Mouse (Mus musculus): ENCODE measurements around the gene Mrpl23.

Gene Mrpl23

DNA sequence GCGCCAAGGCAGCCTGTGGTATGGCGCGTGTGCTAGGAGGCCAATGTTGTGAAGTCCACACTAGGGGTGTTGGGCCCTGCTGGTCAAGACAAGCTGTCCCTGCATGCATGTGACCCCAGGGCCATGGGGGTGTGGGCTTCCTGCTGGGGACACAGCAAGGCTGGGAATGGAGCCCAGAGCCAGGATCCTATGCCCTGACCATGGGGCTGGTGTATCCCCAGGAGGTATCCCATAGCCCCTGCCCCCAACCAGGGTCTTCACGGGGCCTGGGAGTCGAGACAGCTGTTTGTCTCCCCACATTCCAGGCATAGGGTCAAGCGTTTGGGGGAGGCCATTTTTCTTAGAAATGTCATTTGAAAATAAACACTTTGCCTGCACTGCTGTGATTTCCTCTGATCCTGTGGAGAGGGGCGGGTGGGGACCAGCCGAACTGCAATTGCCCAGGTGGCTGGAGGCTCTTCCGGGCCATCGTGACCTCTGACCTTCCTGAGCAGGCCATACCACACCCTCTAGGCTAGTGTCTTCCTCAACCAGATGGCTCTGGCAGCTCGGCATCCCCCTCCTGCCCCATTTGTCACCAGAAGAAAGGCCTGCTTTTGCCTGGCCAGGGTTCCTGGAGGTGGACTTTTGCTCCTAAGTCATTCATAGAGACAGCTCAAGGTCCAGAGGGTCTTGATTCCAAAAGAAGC is 32.6 kb downstream of the Mrpl23 start:
- H3K36me3 ChIP-seq (ENCODE audit: insufficient read depth, low read length): no peaks in the 10 kb centered on the region
- peaks cover 40% of the 10 kb centered on the region for H3K27me3 ChIP-seq (ENCODE audit: insufficient read depth, low read length)
- TF ChIP-seq POU5F1 (IDR thresholded peaks at IDR 0.05; ENCODE audit: borderline replicate concordance, low read length) (no peak), NANOG (IDR thresholded peaks at IDR 0.05; ENCODE audit: borderline replicate concordance, low read length) (no peak), CTCF (conservative IDR thresholded peaks at IDR 0.05; ENCODE audit: low read length) (no peak)
- H3K4me1 ChIP-seq (replicated peaks; ENCODE audit: low read depth, low read length): peaks cover 15% of the 10 kb centered on the region
- H3K9me3 ChIP-seq (ENCODE audit: low read length): peaks cover 5% of the 10 kb centered on the region; the same call in 1 of the 2 replicates
- H3K4me3 ChIP-seq (replicated peaks; ENCODE audit: low read length): no peak overlapping the region

DNA sequence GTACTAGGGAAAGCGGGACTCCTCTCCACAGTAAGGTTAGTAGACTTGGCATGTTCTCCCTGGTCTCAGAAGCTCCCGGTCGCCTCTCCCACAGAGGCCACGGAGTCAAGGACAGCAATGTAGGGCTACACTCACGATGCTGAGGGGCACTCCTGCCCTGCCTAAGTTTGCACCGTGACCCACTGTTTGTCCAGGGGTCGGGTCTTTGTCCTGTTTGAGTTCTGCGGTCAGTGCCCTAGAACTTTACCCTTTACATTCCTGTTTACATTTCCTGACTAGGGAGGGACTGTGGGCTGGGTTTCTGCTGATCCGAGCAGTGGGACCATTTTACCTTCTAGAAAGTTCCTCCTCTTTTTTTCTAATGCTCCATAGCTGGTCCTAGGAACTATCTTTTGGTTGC is 34.0 kb downstream of the Mrpl23 start:
- TF ChIP-seq POU5F1 (IDR thresholded peaks at IDR 0.05; ENCODE audit: borderline replicate concordance, low read length) (no peak), NANOG (IDR thresholded peaks at IDR 0.05; ENCODE audit: borderline replicate concordance, low read length) (no peak), CTCF (conservative IDR thresholded peaks at IDR 0.05; ENCODE audit: low read length) (no peak)
- Histone ChIP-seq H3K27me3 (ENCODE audit: insufficient read depth, low read length) (peaks cover 49% of the 10 kb centered on the region), H3K4me3 (replicated peaks; ENCODE audit: low read length) (no peak overlapping the region)

DNA sequence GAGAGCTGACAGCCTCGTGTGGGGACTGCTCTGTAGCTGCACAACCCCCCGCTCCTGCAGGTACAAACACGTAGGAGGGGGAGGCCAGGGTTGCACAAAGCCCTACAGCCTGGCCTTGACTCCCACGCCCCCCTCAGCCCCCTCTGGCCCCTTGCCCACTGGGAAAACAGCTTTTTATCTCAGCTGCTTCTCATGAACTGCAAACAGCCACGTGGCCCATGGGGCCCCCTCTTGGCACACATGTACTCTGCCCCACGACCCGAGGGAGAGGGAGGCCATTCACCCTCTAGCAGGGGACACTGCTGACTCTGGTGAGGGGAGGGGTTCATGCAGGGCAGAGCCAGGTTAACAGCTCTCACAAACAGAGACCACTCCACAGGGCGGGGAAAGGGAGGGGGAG is 36.5 kb downstream of the Mrpl23 start:
- peaks cover 43% of the 10 kb centered on the region for H3K27me3 ChIP-seq (ENCODE audit: insufficient read depth, low read length)
- no peak overlapping the region for H3K4me3 ChIP-seq (replicated peaks; ENCODE audit: low read length)
- H3K4me1 ChIP-seq (replicated peaks; ENCODE audit: low read depth, low read length): peaks cover 47% of the 10 kb centered on the region
- no peaks in the 10 kb centered on the region for H3K36me3 ChIP-seq (ENCODE audit: insufficient read depth, low read length)
- no peak for TF ChIP-seq CTCF (conservative IDR thresholded peaks at IDR 0.05; ENCODE audit: low read length)
- TF ChIP-seq NANOG (IDR thresholded peaks at IDR 0.05; ENCODE audit: borderline replicate concordance, low read length): no peak
- TF ChIP-seq POU5F1 (IDR thresholded peaks at IDR 0.05; ENCODE audit: borderline replicate concordance, low read length): no peak
- H3K9me3 ChIP-seq (ENCODE audit: low read length): peaks cover 5% of the 10 kb centered on the region; the same call in 1 of the 2 replicates

More for the DNA sequence above, 34.0 kb downstream of the Mrpl23 start:
- no peaks in the 10 kb centered on the region for H3K36me3 ChIP-seq (ENCODE audit: insufficient read depth, low read length)
- peaks cover 5% of the 10 kb centered on the region; the same call in 1 of the 2 replicates for H3K9me3 ChIP-seq (ENCODE audit: low read length)
- H3K4me1 ChIP-seq (replicated peaks; ENCODE audit: low read depth, low read length): peaks cover 24% of the 10 kb centered on the region

DNA sequence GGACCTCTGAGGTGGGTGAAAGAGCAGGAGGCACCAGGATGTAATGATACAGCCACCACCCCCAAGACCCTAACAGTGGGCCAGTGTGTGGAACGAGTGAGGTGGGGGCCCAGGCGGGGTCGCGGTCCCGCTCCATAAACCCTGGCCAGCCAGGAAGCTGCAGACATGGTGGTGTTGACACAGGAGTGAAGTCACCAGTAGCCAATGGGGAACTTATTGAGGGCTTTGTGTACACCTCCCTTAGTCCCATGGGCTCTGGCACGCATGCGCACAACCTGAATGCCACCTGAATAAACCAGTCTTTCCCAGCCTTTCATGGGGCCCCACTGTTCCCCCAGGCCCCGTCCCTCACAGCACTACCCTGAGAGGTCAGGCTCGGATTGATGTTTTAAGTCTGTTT is 38.1 kb downstream of the Mrpl23 start:
- peaks cover 4% of the 10 kb centered on the region; the same call in 1 of the 2 replicates for H3K9me3 ChIP-seq (ENCODE audit: low read length)
- peaks cover 44% of the 10 kb centered on the region for H3K27me3 ChIP-seq (ENCODE audit: insufficient read depth, low read length)
- no peak for TF ChIP-seq POU5F1 (IDR thresholded peaks at IDR 0.05; ENCODE audit: borderline replicate concordance, low read length)
- H3K4me1 ChIP-seq (replicated peaks; ENCODE audit: low read depth, low read length): peaks cover 39% of the 10 kb centered on the region
- no peak overlapping the region for H3K4me3 ChIP-seq (replicated peaks; ENCODE audit: low read length)
- no peaks in the 10 kb centered on the region for H3K36me3 ChIP-seq (ENCODE audit: insufficient read depth, low read length)

DNA sequence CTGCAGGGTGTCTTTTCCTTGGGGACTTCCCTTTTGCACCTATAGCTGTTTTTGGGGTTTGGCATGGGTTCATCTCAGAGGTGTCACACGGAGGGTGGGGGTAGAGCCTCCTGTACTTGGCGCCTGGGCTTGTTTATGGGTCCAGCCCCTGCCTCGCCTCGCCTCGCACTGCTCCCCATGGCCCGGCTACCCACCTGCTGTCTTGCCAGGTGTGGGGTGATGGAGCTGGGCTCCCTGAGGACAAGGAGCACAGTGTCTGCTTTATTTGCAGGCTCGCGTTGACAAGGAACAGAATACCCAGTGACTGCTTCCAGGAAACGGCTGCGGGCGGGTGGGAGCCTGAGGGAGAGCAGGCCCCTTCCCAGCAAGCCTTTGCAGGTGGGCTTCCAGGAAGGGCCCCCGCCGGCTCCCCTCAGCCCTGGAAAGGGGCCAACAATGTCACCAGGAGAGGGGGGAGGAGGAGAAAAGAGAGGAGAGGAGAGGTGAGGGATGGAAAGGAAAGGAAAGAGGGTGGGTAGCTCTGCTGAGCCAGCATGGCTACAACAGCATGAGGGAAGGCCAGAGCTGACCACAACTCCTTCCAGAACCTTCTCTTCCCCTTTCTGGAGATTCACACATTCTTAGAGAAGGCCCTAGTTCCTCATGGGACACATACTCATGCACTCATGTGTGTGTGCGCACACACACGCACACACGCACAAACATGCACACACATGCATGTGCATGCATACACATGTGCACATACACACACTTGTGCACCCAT is 39.2 kb downstream of the Mrpl23 start:
- Histone ChIP-seq H3K9me3 (ENCODE audit: low read length) (peaks cover 6% of the 10 kb centered on the region; the same call in 1 of the 2 replicates), H3K36me3 (ENCODE audit: insufficient read depth, low read length) (no peaks in the 10 kb centered on the region), H3K27me3 (ENCODE audit: insufficient read depth, low read length) (peaks cover 37% of the 10 kb centered on the region), H3K4me3 (replicated peaks; ENCODE audit: low read length) (no peak overlapping the region), H3K4me1 (replicated peaks; ENCODE audit: low read depth, low read length) (peaks cover 36% of the 10 kb centered on the region)
- TF ChIP-seq NANOG (IDR thresholded peaks at IDR 0.05; ENCODE audit: borderline replicate concordance, low read length) (no peak), CTCF (conservative IDR thresholded peaks at IDR 0.05; ENCODE audit: low read length) (no peak), POU5F1 (IDR thresholded peaks at IDR 0.05; ENCODE audit: borderline replicate concordance, low read length) (no peak)

DNA sequence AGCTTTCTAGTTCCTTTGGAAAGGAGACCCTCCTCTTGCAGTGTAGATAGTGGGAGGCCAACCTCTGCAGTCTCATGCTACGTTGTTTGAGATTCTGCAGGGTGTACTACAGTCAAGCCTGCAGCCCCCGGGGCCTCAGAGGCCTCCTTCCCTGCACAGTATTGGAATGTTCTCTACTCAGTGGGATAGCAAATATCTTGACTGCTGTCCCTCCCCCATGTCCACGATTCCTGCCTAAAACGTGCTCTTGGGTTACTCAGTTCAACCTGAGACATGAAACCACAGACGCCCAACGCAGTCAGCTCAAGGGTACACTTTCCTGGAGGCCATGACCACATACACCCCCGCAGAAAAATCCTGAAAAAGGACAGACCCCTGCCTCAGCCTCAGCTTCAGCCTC is 39.9 kb downstream of the Mrpl23 start:
- Histone ChIP-seq H3K36me3 (ENCODE audit: insufficient read depth, low read length) (no peaks in the 10 kb centered on the region), H3K27me3 (ENCODE audit: insufficient read depth, low read length) (peaks cover 35% of the 10 kb centered on the region; the same call in 1 of the 2 replicates), H3K4me1 (replicated peaks; ENCODE audit: low read depth, low read length) (peaks cover 36% of the 10 kb centered on the region), H3K9me3 (ENCODE audit: low read length) (peaks cover 13% of the 10 kb centered on the region; the same call in 1 of the 2 replicates), H3K4me3 (replicated peaks; ENCODE audit: low read length) (no peak overlapping the region)
- TF ChIP-seq NANOG (IDR thresholded peaks at IDR 0.05; ENCODE audit: borderline replicate concordance, low read length): no peak
- TF ChIP-seq CTCF (conservative IDR thresholded peaks at IDR 0.05; ENCODE audit: low read length): no peak
- no peak for TF ChIP-seq POU5F1 (IDR thresholded peaks at IDR 0.05; ENCODE audit: borderline replicate concordance, low read length)

DNA sequence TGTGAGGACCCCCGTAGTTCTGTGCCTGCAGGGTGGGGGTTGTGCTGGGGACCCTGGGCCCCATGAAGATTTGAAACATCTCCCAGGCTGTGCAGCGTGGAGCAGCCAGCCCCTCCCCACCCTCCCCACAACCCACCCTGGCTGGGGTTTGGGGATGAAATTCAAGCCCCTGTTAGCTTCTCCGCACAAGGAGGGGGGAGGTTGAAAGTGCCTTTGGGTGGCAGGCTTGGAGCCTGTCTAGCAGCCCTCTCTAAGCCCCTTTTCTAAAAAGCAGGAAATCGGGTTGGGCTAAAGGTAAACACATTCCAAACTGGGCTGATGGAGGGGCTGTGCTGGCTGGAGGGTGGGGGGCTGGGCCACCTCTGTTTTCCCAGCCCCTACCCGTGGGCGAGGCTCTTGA is 40.5 kb downstream of the Mrpl23 start:
- H3K4me3 ChIP-seq (replicated peaks; ENCODE audit: low read length): no peak overlapping the region
- TF ChIP-seq POU5F1 (IDR thresholded peaks at IDR 0.05; ENCODE audit: borderline replicate concordance, low read length): no peak
- no peak for TF ChIP-seq CTCF (conservative IDR thresholded peaks at IDR 0.05; ENCODE audit: low read length)
- TF ChIP-seq NANOG (IDR thresholded peaks at IDR 0.05; ENCODE audit: borderline replicate concordance, low read length): no peak
- peaks cover 36% of the 10 kb centered on the region for H3K4me1 ChIP-seq (replicated peaks; ENCODE audit: low read depth, low read length)
- peaks cover 35% of the 10 kb centered on the region; the same call in 1 of the 2 replicates for H3K27me3 ChIP-seq (ENCODE audit: insufficient read depth, low read length)
- no peaks in the 10 kb centered on the region for H3K36me3 ChIP-seq (ENCODE audit: insufficient read depth, low read length)
- H3K9me3 ChIP-seq (ENCODE audit: low read length): peaks cover 18% of the 10 kb centered on the region

DNA sequence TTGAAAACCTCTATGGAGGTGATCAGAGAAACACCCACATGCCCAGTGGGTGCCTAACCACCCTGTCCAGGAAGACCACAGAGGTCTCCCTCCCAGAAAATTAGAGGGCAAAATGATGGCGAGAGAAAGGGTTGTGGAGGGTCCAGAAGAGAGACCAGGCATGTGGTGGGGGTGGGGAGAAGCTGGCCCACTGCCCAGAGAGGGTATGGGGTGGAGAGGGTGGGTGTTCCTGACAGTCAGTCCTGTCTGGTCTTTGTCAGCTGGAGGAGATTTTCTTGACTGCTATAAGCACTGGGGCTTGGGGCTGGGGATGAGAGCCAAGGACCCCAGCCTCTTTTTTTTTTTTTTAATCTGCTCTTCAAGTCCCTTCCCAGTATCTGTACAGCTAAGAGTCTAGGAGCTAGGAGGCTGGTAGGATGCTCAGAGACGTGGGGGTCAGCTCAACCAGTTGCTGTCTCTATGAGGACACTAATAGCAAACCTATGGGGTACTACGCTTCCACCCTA is 41.7 kb downstream of the Mrpl23 start:
- TF ChIP-seq POU5F1 (IDR thresholded peaks at IDR 0.05; ENCODE audit: borderline replicate concordance, low read length) (no peak), NANOG (IDR thresholded peaks at IDR 0.05; ENCODE audit: borderline replicate concordance, low read length) (no peak), CTCF (conservative IDR thresholded peaks at IDR 0.05; ENCODE audit: low read length) (no peak)
- Histone ChIP-seq H3K9me3 (ENCODE audit: low read length) (peaks cover 30% of the 10 kb centered on the region), H3K36me3 (ENCODE audit: insufficient read depth, low read length) (no peaks in the 10 kb centered on the region), H3K4me3 (replicated peaks; ENCODE audit: low read length) (no peak overlapping the region), H3K27me3 (ENCODE audit: insufficient read depth, low read length) (peaks cover 35% of the 10 kb centered on the region; the same call in 1 of the 2 replicates), H3K4me1 (replicated peaks; ENCODE audit: low read depth, low read length) (peaks cover 36% of the 10 kb centered on the region)

Data from E14TG2a.4 (cell line).